Mouse (Mus musculus): Measurements from ENCODE around the gene Adam15. TPM values are rescaled to one million over a fixed set of nuclear protein-coding genes. Genes with fewer than 3 reads are reported as not detected.
A peak's percentile ranks its signal among the peaks of the same experiment; 100 is the strongest.

Gene Adam15
- total and polyA plus RNA-seq, 2 experiments from 2014 or later = 53.3 to 56.4 TPM

- Histone ChIP-seq H3K4me2 (ENCODE audit: low read depth) (peak overlapping the region; percentile 88), H3K36me3 (ENCODE audit: insufficient read depth) (no peaks in the 10 kb centered on the region), H3K27ac (ENCODE audit: low read depth, low read length) (peak overlapping the region; percentile 50), H3K9ac (peak overlapping the region; percentile 72), H3K4me1 (ENCODE audit: insufficient read depth) (peaks cover 4% of the 10 kb centered on the region), H3K9me3 (ENCODE audit: low read length) (no peaks in the 10 kb centered on the region), H3K4me3 (ENCODE audit: low read depth, low read length) (peak overlapping the region; percentile 54), H3K27me3 (ENCODE audit: insufficient read depth, low read length) (no peaks in the 10 kb centered on the region)
- peak; percentile 95 for ATAC-seq
- DNase-seq = peak; percentile 84
- WGBS = 3% methylated on average over 29 of the region's 29 CpGs
- TF ChIP-seq CTCF (IDR thresholded peaks at IDR 0.05; ENCODE audit: low read depth) = peak; percentile 93
These were observed 28.7 kb upstream of the Adam15 start for GRCm38 (mm10) chr3:89378394-89379067.

- no peaks in the 10 kb centered on the region; the same call in 1 of the 2 replicates for H3K27me3 ChIP-seq (ENCODE audit: insufficient read depth, low read length)
- DNase-seq = no peak
- peaks cover 4% of the 10 kb centered on the region for H3K4me1 ChIP-seq (ENCODE audit: insufficient read depth)
- no peak for ATAC-seq
- no peak overlapping the region for H3K27ac ChIP-seq (ENCODE audit: low read depth, low read length)
- TF ChIP-seq CTCF (IDR thresholded peaks at IDR 0.05; ENCODE audit: low read depth) = no peak
- 0 out of 2 replicates have a peak overlapping the region, but pooled peaks have one; percentile 54 for H3K4me3 ChIP-seq (ENCODE audit: low read depth, low read length)
- 71% methylated on average over 4 of the region's 4 CpGs for WGBS
- H3K4me2 ChIP-seq (ENCODE audit: low read depth) = peak overlapping the region; percentile 88
- no peaks in the 10 kb centered on the region for H3K9me3 ChIP-seq (ENCODE audit: low read length)
- H3K9ac ChIP-seq = no peak overlapping the region
- H3K36me3 ChIP-seq (ENCODE audit: insufficient read depth) = no peaks in the 10 kb centered on the region
These were observed 28.0 kb upstream of the Adam15 start for GRCm38 (mm10) chr3:89377831-89378230.

- H3K36me3 ChIP-seq (ENCODE audit: insufficient read depth) = no peaks in the 10 kb centered on the region
- no peaks in the 10 kb centered on the region; the same call in 1 of the 2 replicates for H3K27me3 ChIP-seq (ENCODE audit: insufficient read depth, low read length)
- no peak overlapping the region for H3K9ac ChIP-seq
- DNase-seq = no peak
- no peak overlapping the region for H3K4me2 ChIP-seq (ENCODE audit: low read depth)
- no peaks in the 10 kb centered on the region for H3K9me3 ChIP-seq (ENCODE audit: low read length)
- H3K27ac ChIP-seq (ENCODE audit: low read depth, low read length) = no peak overlapping the region
- no peak for ATAC-seq
- 49% methylated on average over 5 of the region's 5 CpGs for WGBS
- H3K4me3 ChIP-seq (ENCODE audit: low read depth, low read length) = no peak overlapping the region
- TF ChIP-seq CTCF (IDR thresholded peaks at IDR 0.05; ENCODE audit: low read depth) = no peak
- H3K4me1 ChIP-seq (ENCODE audit: insufficient read depth) = peaks cover 4% of the 10 kb centered on the region; the same call in 1 of the 2 replicates
These were observed 23.9 kb upstream of the Adam15 start for GRCm38 (mm10) chr3:89373581-89374231.

- TF ChIP-seq CTCF (IDR thresholded peaks at IDR 0.05; ENCODE audit: low read depth) = no peak
- H3K4me1 ChIP-seq (ENCODE audit: insufficient read depth) = no peaks in the 10 kb centered on the region
- H3K9me3 ChIP-seq (ENCODE audit: low read length) = no peaks in the 10 kb centered on the region
- WGBS = 81% methylated on average over 11 of the region's 11 CpGs
- H3K4me2 ChIP-seq (ENCODE audit: low read depth) = no peak overlapping the region
- H3K27me3 ChIP-seq (ENCODE audit: insufficient read depth, low read length) = no peaks in the 10 kb centered on the region
- ATAC-seq (no peak), DNase-seq (no peak)
- H3K36me3 ChIP-seq (ENCODE audit: insufficient read depth) = no peaks in the 10 kb centered on the region
- H3K4me3 ChIP-seq (ENCODE audit: low read depth, low read length) = no peak overlapping the region
- H3K27ac ChIP-seq (ENCODE audit: low read depth, low read length) = no peak overlapping the region
- H3K9ac ChIP-seq = no peak overlapping the region
These were observed 17.5 kb upstream of the Adam15 start for GRCm38 (mm10) chr3:89367338-89367737.

- no peak overlapping the region for H3K27ac ChIP-seq (ENCODE audit: low read depth, low read length)
- no peaks in the 10 kb centered on the region for H3K36me3 ChIP-seq (ENCODE audit: insufficient read depth)
- DNase-seq (no peak), ATAC-seq (no peak)
- no peak overlapping the region for H3K4me2 ChIP-seq (ENCODE audit: low read depth)
- no peak overlapping the region for H3K9ac ChIP-seq
- TF ChIP-seq CTCF (IDR thresholded peaks at IDR 0.05; ENCODE audit: low read depth) = no peak
- H3K4me3 ChIP-seq (ENCODE audit: low read depth, low read length) = no peak overlapping the region
- no peaks in the 10 kb centered on the region for H3K4me1 ChIP-seq (ENCODE audit: insufficient read depth)
- H3K27me3 ChIP-seq (ENCODE audit: insufficient read depth, low read length) = no peaks in the 10 kb centered on the region
- 77% methylated on average over 20 of the region's 20 CpGs for WGBS
- no peaks in the 10 kb centered on the region for H3K9me3 ChIP-seq (ENCODE audit: low read length)
These were observed 16.0 kb upstream of the Adam15 start for GRCm38 (mm10) chr3:89365486-89366414.

GRCm38 (mm10) chr3:89365153-89365485, 15.3 kb upstream of the Adam15 start, which contains the start of gene Dcst1:
Gene Dcst1 (minus strand): TSS chr3:89365253.
- ATAC-seq (no peak), DNase-seq (no peak)
- 82% methylated on average over 11 of the region's 11 CpGs for WGBS
- Histone ChIP-seq H3K4me1 (ENCODE audit: insufficient read depth) (no peaks in the 10 kb centered on the region), H3K36me3 (ENCODE audit: insufficient read depth) (no peaks in the 10 kb centered on the region), H3K27me3 (ENCODE audit: insufficient read depth, low read length) (no peaks in the 10 kb centered on the region), H3K4me2 (ENCODE audit: low read depth) (no peak within 1 kb of the TSS), H3K9me3 (ENCODE audit: low read length) (no peaks in the 10 kb centered on the region), H3K4me3 (ENCODE audit: low read depth, low read length) (no peak within 1 kb of the TSS), H3K27ac (ENCODE audit: low read depth, low read length) (no peak within 1 kb of the TSS), H3K9ac (no peak within 1 kb of the TSS)
- no peak for TF ChIP-seq CTCF (IDR thresholded peaks at IDR 0.05; ENCODE audit: low read depth)

Measured in forebrain, postnatal 0 days (tissue).